Mouse (Mus musculus): Measurements from ENCODE around the gene Kdm7a.

Gene Kdm7a

DNA sequence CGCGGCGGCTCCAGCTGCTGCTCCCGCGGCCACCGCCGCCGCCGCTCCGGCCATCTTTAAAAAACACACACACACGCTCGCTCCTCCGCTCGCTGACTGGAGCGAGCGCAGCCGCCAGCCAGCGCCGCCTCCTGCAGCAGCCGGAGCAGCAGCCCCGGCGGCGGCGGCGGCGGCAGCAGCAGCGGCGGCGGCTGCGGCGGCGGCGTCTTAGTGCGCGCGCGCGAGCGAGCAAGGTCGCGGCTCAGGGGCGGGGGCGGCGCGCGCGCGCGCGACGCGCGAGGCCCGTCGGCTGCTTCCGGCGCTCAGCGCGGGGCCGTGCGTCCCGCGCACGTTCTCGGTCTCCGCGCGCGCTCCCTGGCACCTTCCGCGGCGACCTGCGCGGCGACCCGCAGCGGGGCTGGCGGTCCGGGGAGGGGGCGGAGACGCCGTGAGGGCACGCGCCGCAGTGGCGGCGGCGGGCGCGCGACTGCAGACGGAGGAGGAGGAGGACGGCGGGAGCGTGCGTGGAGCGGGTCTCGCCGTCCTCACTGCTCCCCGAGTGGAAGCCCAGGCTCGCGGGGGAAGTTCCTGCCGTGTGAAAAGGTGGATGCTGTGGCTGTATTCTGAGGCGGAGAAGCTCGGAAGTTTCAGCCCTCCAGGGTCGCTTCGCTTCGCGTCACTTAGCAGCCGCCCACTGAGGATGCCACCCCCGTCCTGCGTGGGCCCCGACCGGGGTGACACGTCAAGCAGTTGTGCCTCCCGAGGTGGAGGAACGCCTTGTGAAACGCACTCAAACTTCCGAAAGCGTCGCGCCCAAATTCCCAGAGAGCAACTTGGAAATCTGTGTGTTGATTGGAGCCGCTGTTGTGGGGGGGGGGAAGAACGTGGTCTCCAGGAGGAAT, at the start of gene Kdm7a:
Kdm7a (minus strand) TSS at position 209 of the 881 bp plus-strand sequence.
- peak; percentile 57 for DNase-seq (ENCODE audit: low read depth, low spot score)

GRCm38 (mm10) chr6:39255271-39255670, 48.7 kb upstream of the Kdm7a start:
- no peak for DNase-seq (ENCODE audit: low read depth, low spot score)

- DNase-seq (ENCODE audit: low read depth, low spot score) = no peak
Observed at GRCm38 (mm10) chr6:39250055-39250454, 43.5 kb upstream of the Kdm7a start.

DNA sequence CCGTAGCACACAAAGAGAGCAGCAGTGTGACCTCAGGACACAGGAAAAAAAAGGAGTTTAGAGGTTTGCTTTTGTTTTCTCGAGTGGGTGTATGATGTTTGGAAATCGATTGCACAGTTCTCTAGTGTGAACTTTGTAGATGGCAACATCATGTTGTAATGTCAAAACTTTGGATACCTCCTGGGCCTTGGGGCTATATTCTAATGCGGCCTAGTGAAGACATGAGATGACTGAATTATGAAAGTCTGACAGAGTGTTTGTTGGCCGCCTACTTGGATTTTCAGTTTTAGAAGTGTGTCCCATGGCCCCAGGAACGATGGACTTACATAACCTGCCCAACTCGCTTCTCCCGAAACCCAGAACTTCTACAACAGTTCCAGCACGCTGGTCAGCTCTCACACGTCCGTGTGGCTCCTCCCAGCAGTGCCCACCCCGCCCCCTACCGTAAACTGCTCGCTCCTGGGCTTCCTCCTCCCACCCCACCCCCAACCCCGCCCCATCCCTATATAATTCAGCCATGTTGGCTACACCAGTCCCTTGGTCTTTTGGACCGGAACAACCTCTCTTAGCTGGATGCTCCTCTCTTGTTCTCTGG, 42.7 kb upstream of the Kdm7a start:
- no peak for DNase-seq (ENCODE audit: low read depth, low spot score)

DNA sequence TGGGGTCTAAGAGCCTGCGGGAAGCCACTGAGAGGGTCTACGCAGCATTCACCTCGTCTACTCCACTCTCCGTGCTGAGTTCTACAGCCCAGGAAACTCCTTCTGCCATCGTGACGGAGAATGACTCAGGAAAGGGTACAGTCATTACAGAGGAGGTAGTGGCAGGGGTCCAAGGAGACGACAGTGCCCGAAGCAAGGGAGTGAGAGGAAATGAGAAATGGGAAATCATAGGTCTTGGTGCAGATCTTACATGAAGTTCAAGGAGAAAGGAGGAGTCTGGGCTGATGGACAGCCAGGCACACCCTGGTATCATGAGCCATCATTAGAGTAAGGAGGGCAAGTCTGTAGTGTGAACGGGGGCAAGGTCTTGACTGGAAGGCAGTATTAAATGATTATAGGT, 37.5 kb upstream of the Kdm7a start:
- no peak for DNase-seq (ENCODE audit: low read depth, low spot score)

DNA sequence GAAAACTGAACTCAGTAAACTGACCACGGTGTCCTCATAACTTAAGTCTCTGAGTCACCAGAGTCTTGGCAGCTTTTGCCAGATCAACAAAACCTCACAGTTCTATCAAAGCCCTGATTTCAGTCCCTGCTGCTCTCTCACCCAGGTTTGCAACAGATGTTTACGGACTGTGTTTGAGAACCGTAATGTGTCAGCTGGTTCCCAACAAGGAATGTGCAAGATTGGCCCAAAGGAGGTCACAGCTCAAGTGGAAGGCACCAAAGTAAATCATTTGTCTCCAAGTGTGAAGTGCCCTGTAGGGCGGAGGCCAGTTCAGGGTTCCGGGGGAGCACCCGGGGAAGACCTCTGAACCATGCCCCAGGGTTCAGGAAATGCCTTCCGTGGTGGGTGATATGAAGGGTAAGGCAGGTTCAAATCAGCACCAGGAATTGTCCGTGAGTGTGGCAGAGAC, 36.9 kb upstream of the Kdm7a start:
- DNase-seq (ENCODE audit: low read depth, low spot score) = no peak

DNA sequence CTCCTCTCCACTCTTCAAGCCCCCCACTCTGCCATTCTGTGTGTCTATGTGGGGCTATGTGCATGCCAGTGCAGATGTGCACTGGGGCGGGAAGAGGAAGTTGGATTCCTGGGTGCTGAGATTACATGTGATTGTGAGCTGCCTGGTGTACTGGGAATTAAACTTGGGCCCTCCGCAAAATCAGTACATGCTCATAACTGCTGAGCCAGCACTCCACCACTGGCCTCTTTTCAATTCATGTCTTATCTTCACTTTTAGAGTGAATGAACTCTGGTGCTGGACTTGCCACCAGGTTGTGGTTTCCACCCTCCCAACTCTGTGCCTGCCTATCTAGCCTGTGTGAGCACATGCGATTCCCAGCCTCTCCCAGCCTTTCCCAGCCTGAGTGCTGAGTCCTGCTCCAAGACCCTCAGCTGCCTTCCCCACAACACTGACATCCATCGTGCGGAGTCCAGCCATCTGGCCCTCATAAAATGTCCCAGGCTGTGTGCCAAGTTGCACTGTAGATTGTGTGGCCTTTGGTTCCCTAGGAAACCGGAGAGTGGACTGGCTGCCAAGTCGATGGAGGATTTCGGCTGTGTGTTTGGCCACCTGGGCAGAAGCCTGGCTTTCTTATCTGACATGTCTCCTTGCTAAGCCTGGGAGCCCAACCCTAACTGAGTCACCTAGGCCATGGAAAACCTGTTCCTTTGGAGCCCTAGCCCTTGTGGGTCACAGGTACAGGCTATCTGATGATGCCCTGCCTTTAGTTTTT, 36.3 kb upstream of the Kdm7a start:
- no peak for DNase-seq (ENCODE audit: low read depth, low spot score)

GRCm38 (mm10) chr6:39241421-39241891, 34.9 kb upstream of the Kdm7a start:
- DNase-seq (ENCODE audit: low read depth, low spot score) = no peak

DNA sequence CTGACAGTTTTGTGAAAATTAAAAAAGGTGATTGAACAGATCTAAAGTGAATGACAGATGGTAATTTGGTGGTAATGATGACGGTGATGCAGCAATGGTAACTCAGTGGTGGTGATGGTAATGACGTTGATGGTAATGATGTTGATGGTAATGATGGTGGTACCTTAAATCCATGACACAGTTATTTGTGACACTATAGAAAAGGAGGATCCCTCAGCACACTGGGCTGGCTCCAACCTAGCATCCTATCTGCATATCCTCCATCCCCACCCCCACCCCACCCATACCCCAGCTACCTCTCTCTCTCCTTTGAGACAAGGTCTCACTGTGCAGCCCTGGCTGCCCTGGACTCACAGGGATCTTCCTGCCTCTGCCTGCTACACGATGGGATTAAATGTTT, 34.4 kb upstream of the Kdm7a start:
- DNase-seq (ENCODE audit: low read depth, low spot score) = no peak

GRCm38 (mm10) chr6:39237887-39238286, 31.3 kb upstream of the Kdm7a start:
- no peak for DNase-seq (ENCODE audit: low read depth, low spot score)

DNA sequence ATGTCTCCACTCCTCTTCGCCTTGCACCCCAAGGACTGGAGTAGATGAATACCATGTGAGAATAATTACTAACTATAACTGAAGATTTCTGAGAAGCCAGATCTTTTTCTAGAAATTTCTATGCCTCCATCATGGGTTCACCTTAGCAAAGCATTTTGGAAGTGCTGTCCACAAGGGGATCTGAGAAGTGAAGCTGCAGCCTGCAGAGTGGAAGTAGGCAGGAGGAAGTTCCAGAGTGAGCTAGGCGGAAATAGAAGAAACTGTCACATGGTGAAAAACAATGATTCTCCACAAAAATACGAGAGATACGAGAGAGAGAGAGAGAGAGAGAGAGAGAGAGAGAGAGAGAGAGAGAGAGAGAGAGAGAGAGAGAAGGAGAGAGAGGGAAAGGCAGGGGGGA, 26.0 kb upstream of the Kdm7a start:
- no peak for DNase-seq (ENCODE audit: low read depth, low spot score)

GRCm38 (mm10) chr6:39230664-39231063, 24.1 kb upstream of the Kdm7a start:
- DNase-seq (ENCODE audit: low read depth, low spot score) = no peak

- DNase-seq (ENCODE audit: low read depth, low spot score) = peak; percentile 14
Observed at GRCm38 (mm10) chr6:39226610-39226955, 20.0 kb upstream of the Kdm7a start.

DNA sequence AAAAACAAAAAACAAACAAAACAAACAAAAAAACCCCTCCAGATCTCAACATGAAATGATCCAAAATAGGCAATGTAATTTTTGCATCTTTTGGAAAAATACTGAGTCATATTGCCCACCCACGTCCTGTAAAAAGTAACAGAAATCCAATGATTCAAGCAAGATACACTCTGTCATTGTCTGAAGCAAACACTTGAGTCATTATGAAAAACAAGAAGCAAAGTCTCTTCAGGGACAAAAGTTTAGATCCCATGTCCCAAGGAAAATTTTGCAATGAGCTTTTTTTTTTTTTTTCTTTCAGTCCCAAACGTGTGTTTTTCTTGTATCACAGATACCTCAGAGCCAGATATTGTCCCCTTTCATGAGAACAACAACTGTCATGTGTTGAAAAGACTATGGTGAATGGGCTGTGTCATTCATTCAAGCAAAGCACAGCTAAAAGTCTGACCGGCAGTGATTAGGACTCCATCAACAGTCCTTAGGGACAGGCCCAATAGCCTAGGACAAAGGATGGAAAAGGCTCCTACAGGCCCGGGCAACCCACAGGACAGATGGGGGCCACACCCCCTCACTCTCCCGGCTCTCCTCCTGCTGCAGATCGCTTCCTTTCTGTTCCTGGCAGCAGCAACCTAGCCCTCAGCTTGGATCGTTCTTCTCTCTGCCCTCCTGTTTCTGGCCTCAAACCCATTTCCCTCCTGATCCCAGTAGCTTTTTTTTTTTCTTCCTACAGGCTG, 19.5 kb upstream of the Kdm7a start:
- peak; percentile 11 for DNase-seq (ENCODE audit: low read depth, low spot score)

DNA sequence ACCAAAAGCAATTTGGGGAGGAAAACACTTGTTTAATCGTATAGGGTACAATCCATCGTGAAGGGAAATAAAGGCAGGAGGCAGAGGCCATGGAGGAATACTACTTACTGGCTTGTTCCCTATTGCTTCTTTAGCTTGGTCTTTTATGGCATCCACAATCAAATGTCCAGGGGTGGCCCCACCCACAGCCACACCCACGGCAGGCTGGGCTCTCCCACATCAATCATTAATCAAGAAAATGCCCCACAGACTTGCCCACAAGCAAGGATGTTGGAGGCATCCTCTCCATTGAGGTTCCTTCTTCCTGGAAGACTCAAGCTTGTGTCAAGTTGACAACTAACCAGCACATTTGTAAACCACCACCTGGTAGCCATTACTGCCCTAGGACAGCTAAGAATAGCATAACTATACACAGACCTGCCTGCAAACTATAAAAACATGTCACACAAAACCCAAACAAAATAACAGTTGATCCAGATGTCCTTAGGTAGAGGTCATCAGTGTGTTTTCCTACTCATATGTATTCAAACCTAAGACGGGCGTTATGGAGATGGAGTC, 16.8 kb upstream of the Kdm7a start:
- no peak for DNase-seq (ENCODE audit: low read depth, low spot score)

DNA sequence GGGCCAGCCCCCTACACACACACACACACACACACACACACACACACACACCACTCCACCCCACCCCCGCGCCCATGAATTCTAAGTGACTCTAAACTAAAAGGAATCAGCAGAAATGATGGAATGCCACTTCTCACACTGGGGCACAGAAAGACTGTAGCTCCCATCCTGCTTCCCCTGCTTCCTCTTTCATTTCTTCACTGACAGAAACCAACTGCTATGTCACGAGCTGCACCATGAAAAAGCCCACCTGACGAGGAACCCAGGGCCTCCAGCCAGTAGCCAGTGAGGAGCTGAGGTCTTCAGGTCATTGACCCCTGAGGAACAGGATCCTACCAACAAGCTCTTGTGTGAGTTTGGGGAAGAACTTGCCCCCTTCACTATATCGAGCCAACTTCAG, 15.9 kb upstream of the Kdm7a start:
- no peak for DNase-seq (ENCODE audit: low read depth, low spot score)

DNA sequence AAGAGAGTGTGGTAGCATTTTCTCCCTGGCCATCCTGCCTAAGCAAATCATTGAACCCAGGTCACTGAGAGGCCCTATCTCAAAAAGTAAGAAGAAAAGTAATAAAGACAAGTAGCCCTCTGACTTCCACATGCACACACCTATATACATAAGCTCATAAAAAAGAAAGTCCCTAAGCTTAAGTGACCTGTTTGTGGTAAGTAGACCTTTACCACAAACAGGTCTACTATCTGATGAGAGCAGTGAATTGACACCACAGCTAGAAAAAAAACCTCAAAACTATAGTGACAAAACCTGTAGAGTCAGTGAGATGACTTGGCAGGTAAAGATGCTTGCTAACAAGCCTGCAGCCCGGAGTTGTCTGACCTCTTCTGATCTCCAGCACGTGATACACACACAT, 11.4 kb upstream of the Kdm7a start:
- DNase-seq (ENCODE audit: low read depth, low spot score) = no peak

- DNase-seq (ENCODE audit: low read depth, low spot score) = no peak
Observed at GRCm38 (mm10) chr6:39217138-39217537, 10.5 kb upstream of the Kdm7a start.

- no peak for DNase-seq (ENCODE audit: low read depth, low spot score)
Observed at GRCm38 (mm10) chr6:39214949-39215606, 8.5 kb upstream of the Kdm7a start.

- no peak for DNase-seq (ENCODE audit: low read depth, low spot score)
Observed at GRCm38 (mm10) chr6:39209677-39210076, 3.1 kb upstream of the Kdm7a start.

GRCm38 (mm10) chr6:39208181-39208580, 1.6 kb upstream of the Kdm7a start:
- no peak for DNase-seq (ENCODE audit: low read depth, low spot score)
